Mouse (Mus musculus) limb, embryonic 13.5 days (tissue): ENCODE measurements around the gene Dnm1. TPM values are rescaled to one million over a fixed set of nuclear protein-coding genes. Genes with fewer than 3 reads are reported as not detected.

Source experiments
- ATAC-seq: fragments of 200-750 bp; cut with Nextera tagmentation; 2 replicates; pipeline ENCODE4 v1.8.0; 2017; ENCODE audit warnings: low read depth, moderate number of reproducible peaks, moderate TSS enrichment; ENCODE audit not compliant: low FRiP score
- H3K27ac ChIP-seq: fragments of 300-500 bp; sonication (generic); 2 replicates; pipeline ENCODE4 v1.5.1; 2015; ENCODE audit warnings: inconsistent platforms, mild to moderate bottlenecking, moderate library complexity
- H3K27me3 ChIP-seq: fragments of 300-500 bp; sonication (generic); 2 replicates; pipeline ENCODE4 v1.6.1; 2015; ENCODE audit warnings: mild to moderate bottlenecking, inconsistent platforms
- H3K36me3 ChIP-seq: fragments of 300-500 bp; sonication (generic); 2 replicates; pipeline ENCODE4 v1.6.1; 2015; ENCODE audit warnings: inconsistent platforms, mild to moderate bottlenecking, moderate library complexity
- H3K4me1 ChIP-seq: fragments of 300-500 bp; sonication (generic); 2 replicates; pipeline ENCODE4 v1.6.1; 2015; ENCODE audit warnings: inconsistent platforms
- H3K4me2 ChIP-seq: fragments of 300-500 bp; sonication (generic); replicated peaks from 2 replicates; pipeline ENCODE4 v1.6.1; 2015; ENCODE audit warnings: inconsistent platforms, mild to moderate bottlenecking, moderate library complexity
- H3K4me3 ChIP-seq: fragments of 300-500 bp; sonication (generic); 2 replicates; pipeline ENCODE4 v1.5.1; 2015; ENCODE audit warnings: moderate library complexity, mild to moderate bottlenecking, inconsistent platforms
- H3K9ac ChIP-seq: fragments of 300-500 bp; sonication (generic); 2 replicates; pipeline ENCODE4 v1.6.1; 2015; ENCODE audit warnings: mild to moderate bottlenecking, inconsistent platforms
- H3K9me3 ChIP-seq: fragments of 300-500 bp; sonication (generic); 2 replicates; pipeline ENCODE4 v1.6.1; 2016; ENCODE audit warnings: inconsistent platforms
- WGBS: fragments of 180-500 bp; shearing (Covaris S2); methylation state at CpG from one replicate; pipeline ENCODE4 v1.1.7; 2015; 5-methylcytosine and 5-hydroxymethylcytosine counted together
- polyA plus RNA-seq: library from polyadenylated mRNA; unstranded; fragments of >200 nt; fragmentation: Nextera tagmentation; extraction: Ambion mirVana; gene quantifications from 2 replicates; pipeline ENCODE4 v1.2.1, GENCODE M21; 2015

The Dnm1 gene
- polyA plus RNA-seq, 1 experiment from 2014 or later: 32.5 TPM

DNA sequence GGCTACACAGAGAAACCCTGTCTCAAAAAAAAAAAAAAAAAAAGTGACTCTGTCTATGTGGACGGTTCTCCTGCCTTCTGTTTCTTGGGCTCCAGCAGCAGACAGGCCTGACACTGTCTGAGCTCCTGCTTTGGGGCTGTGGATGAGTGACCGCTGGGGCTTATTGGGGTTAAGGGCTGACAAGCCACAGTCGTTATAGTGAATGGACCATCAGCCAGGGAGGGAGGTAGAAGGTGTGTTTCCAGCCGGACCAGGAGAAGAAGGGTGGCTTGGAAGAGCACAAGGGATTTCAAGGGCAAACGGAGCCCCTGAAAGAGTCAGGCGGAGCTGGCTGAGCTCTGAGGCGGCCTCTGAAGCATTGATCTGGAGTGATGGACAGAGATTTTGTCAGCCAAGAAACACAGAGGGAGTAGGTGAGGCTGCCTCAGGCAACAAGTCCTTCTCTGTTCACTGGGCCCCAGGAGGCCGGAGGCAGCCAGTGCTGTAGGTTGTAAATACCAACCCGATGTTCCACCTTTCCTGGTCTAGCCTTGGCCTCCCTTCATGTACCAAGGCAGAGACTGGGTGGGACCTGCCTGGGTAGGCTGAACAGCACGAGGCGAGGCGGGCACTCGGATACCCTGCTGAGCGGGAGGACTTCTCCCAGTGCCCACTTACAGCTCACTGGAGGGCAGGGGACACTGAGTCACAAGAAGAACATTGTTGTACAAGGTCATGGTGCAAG lies 8.4 kb downstream of the Dnm1 start:
- no peaks in the 10 kb centered on the region for H3K27me3 ChIP-seq
- H3K4me3 ChIP-seq: no peak overlapping the region
- no peak overlapping the region for H3K4me2 ChIP-seq
- H3K9ac ChIP-seq: no peak overlapping the region
- H3K36me3 ChIP-seq: peaks cover 57% of the 10 kb centered on the region
- H3K4me1 ChIP-seq: peaks cover 13% of the 10 kb centered on the region
- H3K9me3 ChIP-seq: no peaks in the 10 kb centered on the region
- H3K27ac ChIP-seq: no peak overlapping the region; the same call in 1 of the 2 replicates
- WGBS: 67% methylated on average over 14 of the region's 14 CpGs
- ATAC-seq: no peak

- no peaks in the 10 kb centered on the region for H3K27me3 ChIP-seq
- WGBS: 78% methylated on average over 10 of the region's 10 CpGs
- H3K4me1 ChIP-seq: 0 out of 2 replicates have a peak, but pooled peaks cover 9% of the 10 kb centered on the region
- ATAC-seq: no peak
- no peak overlapping the region for H3K9ac ChIP-seq
- H3K4me2 ChIP-seq: no peak overlapping the region
- H3K4me3 ChIP-seq: no peak overlapping the region
- H3K27ac ChIP-seq: peak overlapping the region; percentile 6; the same call in 1 of the 2 replicates
- peaks cover 64% of the 10 kb centered on the region for H3K36me3 ChIP-seq
- no peaks in the 10 kb centered on the region for H3K9me3 ChIP-seq
These were observed 9.1 kb downstream of the Dnm1 start for GRCm38 (mm10) chr2:32344056-32344455.

GRCm38 (mm10) chr2:32343351-32343671 lies 9.8 kb downstream of the Dnm1 start:
- no peak overlapping the region for H3K27ac ChIP-seq
- no peak overlapping the region for H3K4me3 ChIP-seq
- WGBS: 88% methylated on average over 2 of the region's 2 CpGs
- no peaks in the 10 kb centered on the region for H3K9me3 ChIP-seq
- H3K36me3 ChIP-seq: peaks cover 62% of the 10 kb centered on the region
- no peaks in the 10 kb centered on the region for H3K27me3 ChIP-seq
- no peak overlapping the region for H3K4me2 ChIP-seq
- no peak overlapping the region for H3K9ac ChIP-seq
- H3K4me1 ChIP-seq: 0 out of 2 replicates have a peak, but pooled peaks cover 9% of the 10 kb centered on the region
- ATAC-seq: no peak

DNA sequence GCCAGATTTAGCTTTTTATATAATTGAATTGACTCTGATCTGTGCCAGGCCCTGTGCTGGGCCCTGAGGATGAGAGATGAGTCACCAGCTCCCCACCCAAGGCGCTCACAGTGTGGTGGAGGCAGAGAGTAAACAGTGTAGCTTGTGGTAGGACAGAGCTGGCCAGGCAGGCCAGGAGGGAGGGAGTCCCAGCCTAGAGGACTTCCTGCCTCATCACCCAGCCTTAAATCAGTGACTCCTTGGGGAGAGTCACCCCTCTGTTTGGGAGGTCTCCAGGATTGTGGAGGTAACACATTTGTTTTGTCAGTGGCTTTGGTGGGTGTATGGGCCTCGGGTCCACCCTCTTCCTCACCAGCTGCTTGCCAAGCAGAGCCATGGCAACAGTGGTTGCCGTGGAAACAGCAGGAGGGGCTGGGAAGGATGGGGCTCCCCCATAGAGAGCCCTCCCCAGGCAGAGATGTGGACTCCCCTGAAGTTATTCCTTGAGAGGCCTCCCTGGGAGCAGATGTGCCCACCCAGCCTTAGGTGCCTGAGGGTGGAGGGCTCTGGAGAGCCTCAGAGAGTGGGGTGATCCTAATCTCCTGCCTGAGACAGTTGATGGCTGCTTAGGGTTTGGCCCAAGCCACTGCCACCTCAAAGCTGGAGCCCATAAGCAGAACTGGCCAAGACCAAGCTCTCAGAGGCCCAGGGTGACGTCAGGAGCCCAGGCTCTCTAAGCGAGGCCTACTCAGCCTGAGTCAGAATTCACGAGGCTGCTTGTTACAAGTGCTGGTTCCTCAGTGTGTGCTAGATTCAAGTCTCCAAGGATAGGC lies 10.4 kb downstream of the Dnm1 start:
- peaks cover 62% of the 10 kb centered on the region for H3K36me3 ChIP-seq
- 0 out of 2 replicates have a peak, but pooled peaks cover 9% of the 10 kb centered on the region for H3K4me1 ChIP-seq
- WGBS: 70% methylated on average over 6 of the region's 6 CpGs
- H3K9me3 ChIP-seq: no peaks in the 10 kb centered on the region
- no peak overlapping the region for H3K9ac ChIP-seq
- H3K4me2 ChIP-seq: no peak overlapping the region
- no peak overlapping the region for H3K4me3 ChIP-seq
- H3K27ac ChIP-seq: no peak overlapping the region; the same call in 1 of the 2 replicates
- H3K27me3 ChIP-seq: no peaks in the 10 kb centered on the region
- no peak for ATAC-seq

GRCm38 (mm10) chr2:32342039-32342438 lies 11.1 kb downstream of the Dnm1 start:
- H3K9me3 ChIP-seq: no peaks in the 10 kb centered on the region
- H3K27me3 ChIP-seq: no peaks in the 10 kb centered on the region
- no peak overlapping the region; the same call in 1 of the 2 replicates for H3K27ac ChIP-seq
- 87% methylated on average over 4 of the region's 4 CpGs for WGBS
- H3K4me3 ChIP-seq: no peak overlapping the region
- no peak for ATAC-seq
- H3K9ac ChIP-seq: no peak overlapping the region
- no peak overlapping the region for H3K4me2 ChIP-seq
- H3K4me1 ChIP-seq: 0 out of 2 replicates have a peak, but pooled peaks cover 9% of the 10 kb centered on the region
- H3K36me3 ChIP-seq: peaks cover 64% of the 10 kb centered on the region

DNA sequence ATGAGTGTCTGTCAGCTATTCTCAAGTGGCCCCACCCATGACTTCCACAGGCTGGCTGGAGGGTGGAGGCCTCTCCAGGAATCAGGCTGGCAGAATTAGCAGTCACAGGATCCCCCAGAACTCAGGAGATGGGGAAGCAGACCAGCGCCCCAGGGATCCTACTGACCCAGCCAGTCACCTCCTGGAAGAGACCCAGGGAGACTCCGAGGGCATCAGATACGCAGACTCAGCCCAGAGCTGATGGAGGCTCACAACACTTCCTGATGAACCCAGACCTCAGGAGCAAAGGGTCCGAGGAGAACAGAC lies 11.6 kb downstream of the Dnm1 start:
- Histone ChIP-seq H3K4me3 (no peak overlapping the region), H3K9me3 (no peaks in the 10 kb centered on the region), H3K36me3 (peaks cover 64% of the 10 kb centered on the region), H3K4me2 (no peak overlapping the region), H3K9ac (no peak overlapping the region), H3K27me3 (no peaks in the 10 kb centered on the region), H3K4me1 (0 out of 2 replicates have a peak, but pooled peaks cover 9% of the 10 kb centered on the region), H3K27ac (no peak overlapping the region)
- WGBS: 93% methylated on average over 4 of the region's 4 CpGs
- no peak for ATAC-seq

DNA sequence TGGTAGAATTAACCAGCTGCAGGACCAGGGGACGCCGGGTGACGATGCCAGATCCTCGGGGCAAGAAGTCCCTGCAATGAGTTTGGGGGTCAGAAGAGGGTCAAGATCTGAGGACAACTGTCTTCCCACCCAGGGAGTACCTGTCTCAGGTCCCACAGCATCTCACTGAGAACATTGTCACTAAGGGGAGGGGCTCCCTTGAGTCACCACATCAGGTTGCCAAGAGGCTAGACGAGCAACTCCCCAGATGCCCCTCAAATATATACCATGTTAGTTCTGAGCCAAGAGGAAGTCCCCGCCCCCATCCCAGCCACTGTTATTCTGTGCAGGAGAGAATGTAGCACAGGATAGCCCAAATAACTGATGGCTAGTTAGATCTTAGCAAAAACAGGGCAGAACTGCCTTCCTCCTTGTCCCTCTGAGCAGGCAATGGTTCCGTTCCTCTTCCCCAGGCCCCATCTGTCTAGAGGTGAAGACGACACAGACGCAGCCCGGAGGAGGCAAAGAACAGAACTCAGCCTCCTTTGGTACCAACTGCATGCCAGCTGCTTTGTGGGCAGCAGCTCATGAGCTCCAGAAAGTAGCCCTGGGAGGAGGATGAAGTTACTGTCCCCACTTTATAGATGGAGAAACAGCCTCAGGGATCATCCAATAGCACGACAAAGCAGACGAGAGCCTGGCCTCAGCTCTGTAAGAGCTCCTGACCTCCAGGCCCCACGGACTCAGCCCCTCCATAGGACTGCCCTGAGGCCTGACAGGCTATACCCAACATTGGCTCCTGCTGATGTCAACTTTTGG lies 12.1 kb downstream of the Dnm1 start:
- no peak for ATAC-seq
- 78% methylated on average over 13 of the region's 13 CpGs for WGBS
- H3K4me1 ChIP-seq: 0 out of 2 replicates have a peak, but pooled peaks cover 9% of the 10 kb centered on the region
- peaks cover 67% of the 10 kb centered on the region for H3K36me3 ChIP-seq
- H3K9me3 ChIP-seq: no peaks in the 10 kb centered on the region
- H3K9ac ChIP-seq: no peak overlapping the region
- no peak overlapping the region for H3K4me2 ChIP-seq
- H3K4me3 ChIP-seq: no peak overlapping the region
- H3K27ac ChIP-seq: no peak overlapping the region
- no peaks in the 10 kb centered on the region for H3K27me3 ChIP-seq

DNA sequence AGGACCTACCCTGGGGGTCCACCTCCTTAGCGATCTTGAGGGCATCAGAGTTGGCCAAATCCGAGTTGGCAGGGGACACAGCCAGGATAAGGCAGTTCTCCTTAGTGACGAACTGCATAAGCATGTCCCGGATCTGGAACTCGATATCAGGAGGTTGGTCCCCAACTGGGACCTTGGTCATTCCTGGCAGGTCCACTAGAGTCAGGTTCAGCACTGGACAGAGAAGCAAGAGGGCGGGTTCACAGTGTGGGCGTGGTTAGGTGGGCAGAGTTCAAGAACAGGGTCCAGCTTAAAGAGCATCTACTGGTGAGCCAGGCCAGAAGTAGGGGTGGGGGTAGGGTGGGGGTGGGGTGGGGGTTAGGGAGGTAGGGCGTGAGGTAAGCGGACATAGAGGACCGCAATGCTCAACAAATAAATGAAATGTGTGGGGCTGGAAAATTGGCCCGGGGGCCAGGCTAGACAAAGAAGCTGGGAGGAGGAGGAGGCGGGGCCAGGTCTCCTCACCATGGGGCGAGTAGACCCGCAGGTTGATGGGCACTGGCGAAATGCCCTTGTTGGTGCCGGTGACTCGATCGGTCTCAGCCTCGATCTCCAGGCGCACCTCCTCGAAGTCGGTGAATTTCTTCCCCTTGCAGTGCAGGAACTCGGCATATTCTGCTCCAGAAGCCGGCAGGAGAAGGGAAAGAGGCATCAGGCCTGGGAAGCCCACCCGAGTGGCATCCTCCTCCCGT lies 13.1 kb downstream of the Dnm1 start:
- Histone ChIP-seq H3K4me2 (no peak overlapping the region), H3K4me3 (no peak overlapping the region), H3K36me3 (peaks cover 74% of the 10 kb centered on the region), H3K9me3 (no peaks in the 10 kb centered on the region), H3K27ac (no peak overlapping the region), H3K27me3 (no peaks in the 10 kb centered on the region), H3K9ac (no peak overlapping the region), H3K4me1 (0 out of 2 replicates have a peak, but pooled peaks cover 9% of the 10 kb centered on the region)
- ATAC-seq: no peak
- 47% methylated on average over 26 of the region's 26 CpGs for WGBS

DNA sequence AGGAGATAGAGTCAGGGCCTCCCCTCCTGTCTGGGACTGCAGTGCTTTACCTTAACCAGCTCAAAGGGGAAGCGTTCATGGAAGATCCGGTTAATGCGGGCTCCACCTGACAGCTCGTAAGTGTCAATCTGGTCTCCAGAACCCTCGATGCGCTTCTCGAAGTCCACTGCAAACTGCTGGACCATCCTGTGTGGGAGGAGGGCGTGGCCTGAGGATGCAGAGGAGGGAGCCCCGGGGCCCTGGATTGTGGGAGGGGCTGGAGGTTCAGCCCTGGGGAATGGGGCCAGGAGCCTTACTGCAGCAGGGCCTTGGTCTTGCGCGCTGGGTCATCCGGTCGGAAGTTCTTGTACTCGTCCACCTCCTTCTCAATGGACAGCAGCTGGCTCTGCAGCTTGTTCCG lies 17.2 kb downstream of the Dnm1 start:
- no peak for ATAC-seq
- Histone ChIP-seq H3K27me3 (no peaks in the 10 kb centered on the region), H3K4me1 (peaks cover under 1% of the 10 kb centered on the region), H3K9me3 (no peaks in the 10 kb centered on the region), H3K4me2 (no peak overlapping the region), H3K27ac (no peak overlapping the region), H3K9ac (no peak overlapping the region), H3K4me3 (no peak overlapping the region), H3K36me3 (peaks cover 94% of the 10 kb centered on the region)
- 55% methylated on average over 15 of the region's 15 CpGs for WGBS

GRCm38 (mm10) chr2:32332159-32332558 lies 21.0 kb downstream of the Dnm1 start:
- H3K27me3 ChIP-seq: no peaks in the 10 kb centered on the region
- 89% methylated on average over 5 of the region's 5 CpGs for WGBS
- ATAC-seq: no peak
- H3K9me3 ChIP-seq: no peaks in the 10 kb centered on the region
- no peak overlapping the region for H3K4me3 ChIP-seq
- no peak overlapping the region for H3K4me2 ChIP-seq
- no peak overlapping the region for H3K9ac ChIP-seq
- no peak overlapping the region for H3K27ac ChIP-seq
- H3K4me1 ChIP-seq: peaks cover 34% of the 10 kb centered on the region
- H3K36me3 ChIP-seq: peaks cover 71% of the 10 kb centered on the region

GRCm38 (mm10) chr2:32329531-32329930 lies 23.6 kb downstream of the Dnm1 start:
- Histone ChIP-seq H3K4me3 (no peak overlapping the region), H3K36me3 (peaks cover 68% of the 10 kb centered on the region), H3K27me3 (no peaks in the 10 kb centered on the region), H3K9me3 (no peaks in the 10 kb centered on the region), H3K4me2 (peak overlapping the region; percentile 11), H3K27ac (peak overlapping the region; percentile 93), H3K4me1 (peaks cover 47% of the 10 kb centered on the region), H3K9ac (peak overlapping the region; percentile 50)
- WGBS: 10% methylated on average over 6 of the region's 6 CpGs
- ATAC-seq: peak; percentile 85
